Mouse (Mus musculus) liver, postnatal 0 days (tissue): ENCODE measurements at regions not wholly inside any gene's neighbourhood (a gene's known extent, or its start where the extent isn't known, plus 50 kb on each side); places are given as distances from the start of the nearest gene placed in this dataset.
"Not testable (repeated sequence)": the region's sequence is repeated elsewhere in the genome, so short reads cannot be mapped to it uniquely, and the experiment has no call there.

Experiments used
- ATAC-seq: fragments of 200-750 bp; cut with Nextera tagmentation; 2 replicates; pipeline ENCODE4 v1.8.0; 2017; ENCODE audit warnings: mild to moderate bottlenecking, moderate library complexity
- DNase-seq: peaks from one replicate; pipeline ENCODE4 v3.0.0-alpha.2; 2016
- H3K27ac ChIP-seq: fragments of 300-500 bp; sonication (generic); 2 replicates; pipeline ENCODE4 v1.5.1; 2014; ENCODE audit warnings: antibody characterized with exemption, moderate library complexity, mild to moderate bottlenecking, low read depth
- H3K27me3 ChIP-seq: fragments of 300-500 bp; sonication (generic); 2 replicates; pipeline ENCODE4 v1.6.1; 2014; ENCODE audit warnings: low read length, control low read depth, mixed read lengths; ENCODE audit not compliant: insufficient read depth
- H3K36me3 ChIP-seq: fragments of 300-500 bp; sonication (generic); replicated peaks from 2 replicates; pipeline ENCODE4 v1.6.1; 2014; ENCODE audit warnings: mild to moderate bottlenecking, control low read depth, low read length, moderate library complexity, mixed read lengths; ENCODE audit not compliant: insufficient read depth
- H3K4me1 ChIP-seq: fragments of 300-500 bp; sonication (generic); 2 replicates; pipeline ENCODE4 v1.6.1; 2014; ENCODE audit warnings: antibody characterized with exemption, mild to moderate bottlenecking, control low read depth; ENCODE audit not compliant: insufficient read depth
- H3K4me2 ChIP-seq: fragments of 300-500 bp; sonication (generic); 2 replicates; pipeline ENCODE4 v1.6.1; 2014; ENCODE audit warnings: low read depth, mild to moderate bottlenecking, low read length, moderate library complexity, mixed read lengths
- H3K4me3 ChIP-seq: fragments of 300-500 bp; sonication (generic); 2 replicates; pipeline ENCODE4 v1.5.1; 2014; ENCODE audit warnings: low read depth, low read length
- H3K9ac ChIP-seq: fragments of 300-500 bp; sonication (generic); replicated peaks from 2 replicates; pipeline ENCODE4 v1.6.1; 2014; ENCODE audit warnings: mild to moderate bottlenecking, moderate library complexity
- H3K9me3 ChIP-seq: fragments of 300-500 bp; sonication (generic); 2 replicates; pipeline ENCODE4 v1.6.1; 2016; ENCODE audit warnings: mild to moderate bottlenecking, control low read depth, low read length, mixed read lengths
- CTCF ChIP-seq: sonication (generic); IDR thresholded peaks from 2 replicates; pipeline ENCODE4 v1.5.1; 2016; ENCODE audit warnings: antibody characterized with exemption, low read depth
- EP300 ChIP-seq: IDR thresholded peaks from 2 replicates; pipeline ENCODE4 v1.6.1; 2016; ENCODE audit warnings: antibody characterized with exemption, low read depth, mild to moderate bottlenecking
- WGBS: fragments of 180-500 bp; shearing (Covaris S2); extraction: QIAGEN DNeasy Blood & Tissue Kit; methylation state at CpG from one replicate; pipeline ENCODE4 v1.1.7; 2014; ENCODE audit not compliant: insufficient replicate concordance; 5-methylcytosine and 5-hydroxymethylcytosine counted together

DNA sequence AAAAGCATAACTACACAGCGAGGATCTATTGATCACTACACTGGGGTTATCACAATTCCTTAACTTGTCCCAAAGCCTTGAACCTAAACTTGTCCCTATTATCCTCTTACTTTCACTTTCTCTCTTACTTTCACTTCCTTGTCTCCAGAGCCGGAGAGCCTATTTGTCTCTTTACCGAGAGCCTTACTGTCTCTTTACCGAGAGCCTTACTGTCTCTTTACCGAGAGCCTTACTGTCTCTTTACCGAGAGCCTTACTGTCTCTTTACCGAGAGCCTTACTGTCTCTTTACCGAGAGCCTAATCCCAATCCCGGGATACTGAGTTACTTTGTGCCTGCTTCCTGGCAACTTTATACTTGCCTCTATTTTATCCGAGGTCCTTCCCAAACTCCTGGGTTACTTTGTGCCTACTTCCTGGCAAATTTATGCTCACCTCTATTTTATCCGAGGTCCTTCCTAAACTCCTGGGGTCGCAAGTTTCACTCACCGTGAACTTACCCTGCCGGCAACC, 335.3 kb upstream of the Ccng1 start:
- H3K9ac ChIP-seq, H3K27ac ChIP-seq, H3K4me2 ChIP-seq, H3K27me3 ChIP-seq, H3K9me3 ChIP-seq, ATAC-seq, H3K4me1 ChIP-seq, H3K36me3 ChIP-seq, DNase-seq, H3K4me3 ChIP-seq: not testable (repeated sequence)
- WGBS, result 91% methylated on average over 10 of the region's 14 CpGs

DNA sequence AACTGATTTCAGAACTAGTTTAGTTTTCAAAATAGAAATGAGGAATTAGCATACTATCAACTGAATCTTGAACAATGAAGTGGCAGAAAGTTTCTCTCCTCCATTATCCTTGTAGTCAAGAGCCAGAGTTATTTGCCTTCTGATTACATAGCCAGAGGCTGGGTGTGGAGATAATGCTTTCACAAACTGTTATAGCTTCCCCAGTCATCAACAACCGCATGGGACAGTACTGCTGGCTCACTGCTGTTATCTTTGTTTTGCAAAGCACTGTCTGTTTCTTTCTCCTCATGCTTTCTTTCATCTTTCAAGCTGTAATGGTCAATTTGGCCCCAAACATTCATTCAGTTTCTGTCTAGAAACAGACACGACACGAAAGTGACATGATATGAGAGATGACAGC, 308.5 kb upstream of the Ccng1 start:
- no peak overlapping the region for H3K4me3 ChIP-seq
- no peak for DNase-seq
- no peak for TF ChIP-seq EP300
- TF ChIP-seq CTCF, result no peak
- no peak overlapping the region for H3K9ac ChIP-seq
- H3K27ac ChIP-seq, result no peak overlapping the region
- 50% methylated on average over 3 of the region's 3 CpGs for WGBS
- ATAC-seq, result no peak
- H3K27me3 ChIP-seq, result no peaks in the 10 kb centered on the region
- H3K36me3 ChIP-seq, result no peaks in the 10 kb centered on the region
- no peak overlapping the region for H3K4me2 ChIP-seq
- H3K9me3 ChIP-seq, result no peaks in the 10 kb centered on the region
- no peaks in the 10 kb centered on the region for H3K4me1 ChIP-seq

DNA sequence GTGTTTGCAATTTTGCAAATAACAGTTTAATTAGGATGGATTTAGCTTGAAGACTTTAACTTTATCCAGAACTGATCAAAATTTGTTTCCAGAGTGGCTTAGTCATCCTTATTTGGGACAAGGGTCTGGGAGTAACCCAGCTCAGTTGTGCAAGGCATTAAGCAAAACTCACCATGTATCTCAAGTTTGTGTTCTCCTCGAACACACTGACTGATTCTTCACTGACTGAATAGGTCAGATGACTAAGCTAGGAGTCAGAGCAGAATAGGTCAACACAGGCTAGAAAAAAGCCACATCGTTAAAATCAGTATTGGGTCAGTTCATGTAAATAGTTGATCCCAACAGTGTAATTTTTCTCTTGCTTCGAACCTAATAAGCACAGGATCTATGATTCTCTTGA, 302.7 kb upstream of the Ccng1 start:
- no peaks in the 10 kb centered on the region for H3K27me3 ChIP-seq
- H3K4me1 ChIP-seq, result no peaks in the 10 kb centered on the region
- no peak overlapping the region for H3K4me2 ChIP-seq
- no peak for ATAC-seq
- TF ChIP-seq CTCF (no peak), EP300 (no peak)
- no peaks in the 10 kb centered on the region for H3K9me3 ChIP-seq
- H3K4me3 ChIP-seq, result no peak overlapping the region
- H3K27ac ChIP-seq, result no peak overlapping the region
- DNase-seq, result no peak
- H3K9ac ChIP-seq, result no peak overlapping the region
- no peaks in the 10 kb centered on the region for H3K36me3 ChIP-seq
- 52% methylated on average over 3 of the region's 3 CpGs for WGBS

- Histone ChIP-seq H3K27ac (no peak overlapping the region), H3K4me1 (no peaks in the 10 kb centered on the region), H3K9me3 (no peaks in the 10 kb centered on the region), H3K4me3 (no peak overlapping the region), H3K27me3 (no peaks in the 10 kb centered on the region), H3K4me2 (no peak overlapping the region), H3K36me3 (no peaks in the 10 kb centered on the region), H3K9ac (no peak overlapping the region)
- WGBS, result 59% methylated on average over 2 of the region's 2 CpGs
- ATAC-seq, result no peak
- no peak for DNase-seq
- TF ChIP-seq EP300 (no peak), CTCF (no peak)
Measured at GRCm38 (mm10) chr11:41030018-41030417, 274.9 kb upstream of the Ccng1 start.

GRCm38 (mm10) chr11:41010096-41010495, 255.0 kb upstream of the Ccng1 start:
- ATAC-seq, result no peak
- Histone ChIP-seq H3K4me2 (no peak overlapping the region), H3K4me1 (no peaks in the 10 kb centered on the region), H3K9ac (no peak overlapping the region), H3K9me3 (no peaks in the 10 kb centered on the region; the same call in 1 of the 2 replicates), H3K27me3 (no peaks in the 10 kb centered on the region), H3K36me3 (no peaks in the 10 kb centered on the region), H3K4me3 (no peak overlapping the region), H3K27ac (no peak overlapping the region)
- 46% methylated on average over 3 of the region's 3 CpGs for WGBS
- TF ChIP-seq CTCF (no peak), EP300 (no peak)
- no peak for DNase-seq

DNA sequence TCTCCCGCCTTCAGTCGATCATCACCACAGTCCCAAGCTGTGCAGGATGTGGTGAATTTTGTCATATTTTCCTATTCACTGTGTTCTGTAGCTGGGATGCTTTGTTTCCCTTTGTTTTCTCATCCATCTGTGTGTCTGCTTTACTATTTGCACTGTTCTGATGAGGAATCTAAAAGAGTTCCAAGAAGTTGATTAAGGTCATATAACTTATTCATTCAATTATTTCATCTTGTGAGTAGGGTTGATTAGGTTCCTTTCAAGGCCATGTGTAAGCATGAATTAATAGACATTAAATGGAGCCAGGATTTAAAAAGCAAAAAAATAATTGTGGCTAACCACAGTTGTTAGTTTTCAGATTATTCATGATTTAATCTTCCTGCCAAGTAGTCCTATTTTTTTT, 217.7 kb upstream of the Ccng1 start:
- 76% methylated on average over 2 of the region's 2 CpGs for WGBS
- TF ChIP-seq EP300 (no peak), CTCF (no peak)
- Histone ChIP-seq H3K9me3 (no peaks in the 10 kb centered on the region), H3K36me3 (no peaks in the 10 kb centered on the region), H3K4me3 (no peak overlapping the region), H3K27me3 (no peaks in the 10 kb centered on the region), H3K4me1 (no peaks in the 10 kb centered on the region), H3K4me2 (no peak overlapping the region), H3K9ac (no peak overlapping the region), H3K27ac (no peak overlapping the region)
- no peak for ATAC-seq
- DNase-seq, result no peak

- Histone ChIP-seq H3K27ac (no peak overlapping the region), H3K27me3 (no peaks in the 10 kb centered on the region), H3K4me3 (peak overlapping the region; percentile 23; the same call in 1 of the 2 replicates), H3K36me3 (no peaks in the 10 kb centered on the region), H3K9me3 (no peaks in the 10 kb centered on the region), H3K4me2 (peak overlapping the region; percentile 59), H3K9ac (no peak overlapping the region), H3K4me1 (no peaks in the 10 kb centered on the region)
- 2% methylated on average over 12 of the region's 12 CpGs for WGBS
- TF ChIP-seq EP300 (no peak), CTCF (peak; percentile 66)
- ATAC-seq, result no peak
- peak; percentile 20 for DNase-seq
Measured at GRCm38 (mm10) chr11:40927168-40927567, 172.1 kb upstream of the Ccng1 start.
